Mouse (Mus musculus) layer of hippocampus, adult 8-10 months (tissue): ENCODE measurements at regions not wholly inside any gene's neighbourhood (a gene's known extent, or its start where the extent isn't known, plus 50 kb on each side); places are given as distances from the start of the nearest gene placed in this dataset.

Source experiments
- DNase-seq, 2 experiments: peaks; one replicate each; pipeline ENCODE4 v3.0.0; 2022; ENCODE audit warnings: low spot score in 2 of 2

DNA sequence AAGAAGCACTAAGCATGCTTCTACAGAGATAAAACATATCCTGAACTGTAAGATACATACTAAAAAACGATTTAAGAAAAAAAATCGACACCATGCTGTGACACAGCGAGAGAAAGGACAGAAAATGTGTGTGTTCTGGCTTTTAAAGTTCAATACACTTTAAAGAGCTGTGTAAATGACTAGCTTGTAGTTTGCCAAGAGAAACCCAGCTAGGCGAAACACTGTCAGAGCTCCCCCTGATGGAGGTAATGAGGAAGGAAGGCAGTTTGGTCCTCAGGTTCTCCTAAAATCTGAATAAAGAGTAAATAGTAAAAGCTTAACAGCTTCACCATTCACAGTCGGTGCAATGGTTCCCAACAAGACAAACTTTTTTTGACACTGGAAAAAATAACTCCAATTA is 67.1 kb upstream of the Gabrg2 start:
- peak; percentile 21 to 68 for DNase-seq

DNA sequence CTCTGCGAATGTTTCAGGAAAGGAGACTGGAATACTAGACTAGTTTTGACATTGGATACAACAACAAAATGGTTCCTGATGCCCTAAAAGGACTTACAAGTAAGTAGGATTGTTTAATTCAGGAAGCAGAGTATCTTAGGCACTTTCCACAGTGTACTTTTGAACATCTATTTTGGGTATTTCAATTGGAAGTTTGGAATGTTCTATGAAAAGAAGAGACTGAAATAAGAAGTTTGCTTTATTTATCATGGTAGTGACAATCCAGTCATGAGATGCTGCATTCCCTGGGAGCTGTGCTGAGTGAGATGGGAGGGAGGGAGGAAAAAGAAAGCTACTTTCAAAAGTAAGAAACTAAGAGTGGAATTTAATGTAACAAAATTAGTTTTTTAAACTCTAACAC is 50.9 kb upstream of the Gabrg2 start:
- DNase-seq, result no peak
